Mouse (Mus musculus): ENCODE results near the gene Vgll4.
A peak's percentile ranks its signal among the peaks of the same experiment; 100 is the strongest.
"Not testable (repeated sequence)": the region's sequence is repeated elsewhere in the genome, so short reads cannot be mapped to it uniquely, and the experiment has no call there.

Vgll4 gene

GRCm38 (mm10) chr6:114893427-114894209 lies 76.2 kb downstream of the Vgll4 start:
- DNase-seq (ENCODE audit: low spot score in 2 of 2): peak in 1 of 2 experiments; percentile 43

GRCm38 (mm10) chr6:114892363-114892762 lies 77.4 kb downstream of the Vgll4 start:
- DNase-seq (ENCODE audit: low spot score in 2 of 2): peak; percentile 60 to 79

GRCm38 (mm10) chr6:114891771-114892170 lies 78.0 kb downstream of the Vgll4 start:
- DNase-seq (ENCODE audit: low spot score in 2 of 2): no peak

GRCm38 (mm10) chr6:114891272-114891671 lies 78.5 kb downstream of the Vgll4 start:
- DNase-seq (ENCODE audit: low spot score in 2 of 2): no peak

GRCm38 (mm10) chr6:114890411-114891115 lies 79.2 kb downstream of the Vgll4 start:
- peak; percentile 76 to 81 for DNase-seq (ENCODE audit: low spot score in 2 of 2)

GRCm38 (mm10) chr6:114889971-114890370 lies 79.8 kb downstream of the Vgll4 start:
- not testable (repeated sequence) for DNase-seq (ENCODE audit: low spot score in 2 of 2)

GRCm38 (mm10) chr6:114888922-114889321 lies 80.9 kb downstream of the Vgll4 start:
- DNase-seq (ENCODE audit: low spot score in 2 of 2): peak; percentile 71 to 80

- no peak for DNase-seq (ENCODE audit: low spot score in 2 of 2)
Measured at GRCm38 (mm10) chr6:114886504-114887361, 83.1 kb downstream of the Vgll4 start.

- no peak for DNase-seq (ENCODE audit: low spot score in 2 of 2)
Measured at GRCm38 (mm10) chr6:114886012-114886411, 83.8 kb downstream of the Vgll4 start.

GRCm38 (mm10) chr6:114885129-114885528 lies 84.7 kb downstream of the Vgll4 start:
- no peak for DNase-seq (ENCODE audit: low spot score in 2 of 2)

- peak; percentile 76 to 79 for DNase-seq (ENCODE audit: low spot score in 2 of 2)
Measured at GRCm38 (mm10) chr6:114883261-114883740, 86.5 kb downstream of the Vgll4 start.

GRCm38 (mm10) chr6:114882675-114883074 lies 87.1 kb downstream of the Vgll4 start:
- DNase-seq (ENCODE audit: low spot score in 2 of 2): no peak

GRCm38 (mm10) chr6:114882212-114882611 lies 87.6 kb downstream of the Vgll4 start:
- no peak for DNase-seq (ENCODE audit: low spot score in 2 of 2)

- DNase-seq (ENCODE audit: low spot score in 2 of 2): no peak
Measured at GRCm38 (mm10) chr6:114880798-114881197, 89.0 kb downstream of the Vgll4 start.

GRCm38 (mm10) chr6:114878841-114879520 lies 90.8 kb downstream of the Vgll4 start:
- DNase-seq (ENCODE audit: low spot score in 2 of 2): no peak

GRCm38 (mm10) chr6:114876546-114876945 lies 93.2 kb downstream of the Vgll4 start:
- DNase-seq (ENCODE audit: low spot score in 2 of 2): no peak

- no peak for DNase-seq (ENCODE audit: low spot score in 2 of 2)
Measured at GRCm38 (mm10) chr6:114876033-114876432, 93.8 kb downstream of the Vgll4 start.

GRCm38 (mm10) chr6:114875018-114875558 lies 94.7 kb downstream of the Vgll4 start:
- peak; percentile 92 to 94 for DNase-seq (ENCODE audit: low spot score in 2 of 2)

GRCm38 (mm10) chr6:114874138-114874928 lies 95.5 kb downstream of the Vgll4 start:
- no peak for DNase-seq (ENCODE audit: low spot score in 2 of 2)

GRCm38 (mm10) chr6:114873808-114874137 lies 96.0 kb downstream of the Vgll4 start:
- no peak for DNase-seq (ENCODE audit: low spot score in 2 of 2)
